Mouse (Mus musculus): Measurements from ENCODE around the gene Haus6. TPM values are rescaled to one million over a fixed set of nuclear protein-coding genes. Genes with fewer than 3 reads are reported as not detected.
"Not testable (repeated sequence)": the region's sequence is repeated elsewhere in the genome, so short reads cannot be mapped to it uniquely, and the experiment has no call there.

Haus6 gene
- polyA plus RNA-seq, 1 experiment from 2014 or later = 27.7 TPM

DNA sequence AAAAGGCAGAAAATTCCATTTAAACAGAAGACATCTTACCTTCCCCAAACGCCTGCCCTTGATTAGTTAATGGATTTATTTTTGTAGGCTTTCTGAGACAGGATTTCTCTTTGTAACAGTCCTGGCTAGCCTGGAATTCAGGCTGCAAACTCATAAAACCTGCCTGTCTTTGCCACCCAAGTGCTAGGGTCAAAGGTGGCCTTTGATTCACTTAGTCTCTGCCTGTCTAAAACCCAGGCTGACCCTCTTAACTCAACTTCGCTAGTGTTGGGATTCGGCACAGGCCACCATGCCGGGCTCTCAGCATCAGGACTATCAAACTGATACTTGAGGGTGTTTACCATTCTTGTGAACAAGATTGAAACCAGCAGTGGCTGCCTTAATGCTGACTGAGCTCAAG lies 20.0 kb upstream of the Haus6 start:
- no peaks in the 10 kb centered on the region for H3K27me3 ChIP-seq (ENCODE audit: insufficient read depth, low read length)
- no peak overlapping the region for H3K9ac ChIP-seq
- H3K4me3 ChIP-seq (ENCODE audit: low read depth, low read length) = no peak overlapping the region
- ATAC-seq (ENCODE audit: insufficient read depth) (no peak), DNase-seq (no peak)
- H3K4me1 ChIP-seq (ENCODE audit: insufficient read depth) = no peaks in the 10 kb centered on the region
- H3K4me2 ChIP-seq = no peak overlapping the region
- no peak overlapping the region for H3K27ac ChIP-seq (ENCODE audit: low read depth)
- no peak for TF ChIP-seq CTCF (IDR thresholded peaks at IDR 0.05; ENCODE audit: low read depth)
- no peaks in the 10 kb centered on the region for H3K36me3 ChIP-seq (ENCODE audit: insufficient read depth)
- no peaks in the 10 kb centered on the region for H3K9me3 ChIP-seq (ENCODE audit: low read depth, low read length)
- 18% methylated on average over 4 of the region's 4 CpGs for WGBS

DNA sequence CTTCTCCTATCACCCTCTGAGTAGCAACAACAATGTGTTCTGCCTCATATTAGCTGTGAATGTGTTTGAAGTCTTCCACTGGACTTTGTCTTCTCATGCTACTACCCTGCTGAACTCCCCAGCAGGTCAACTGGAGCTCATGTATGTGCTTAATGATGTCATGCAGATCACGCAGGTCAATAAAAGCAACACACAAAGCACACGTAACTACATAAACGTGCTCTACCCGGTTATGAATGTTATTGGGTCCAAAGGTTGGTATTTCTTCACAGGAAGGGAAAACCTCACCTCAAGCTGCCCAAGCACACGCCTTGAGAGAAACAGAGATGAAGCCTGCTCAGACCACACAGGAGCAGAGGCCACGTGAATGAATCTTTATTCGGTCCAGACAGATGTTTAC lies 14.6 kb upstream of the Haus6 start:
- H3K36me3 ChIP-seq (ENCODE audit: insufficient read depth); H3K27ac ChIP-seq (ENCODE audit: low read depth); H3K9me3 ChIP-seq (ENCODE audit: low read depth, low read length); H3K9ac ChIP-seq; DNase-seq; H3K4me3 ChIP-seq (ENCODE audit: low read depth, low read length); H3K27me3 ChIP-seq (ENCODE audit: insufficient read depth, low read length); H3K4me2 ChIP-seq; H3K4me1 ChIP-seq (ENCODE audit: insufficient read depth); ATAC-seq (ENCODE audit: insufficient read depth): not testable (repeated sequence)
- WGBS = 92% methylated on average over 7 of the region's 7 CpGs

DNA sequence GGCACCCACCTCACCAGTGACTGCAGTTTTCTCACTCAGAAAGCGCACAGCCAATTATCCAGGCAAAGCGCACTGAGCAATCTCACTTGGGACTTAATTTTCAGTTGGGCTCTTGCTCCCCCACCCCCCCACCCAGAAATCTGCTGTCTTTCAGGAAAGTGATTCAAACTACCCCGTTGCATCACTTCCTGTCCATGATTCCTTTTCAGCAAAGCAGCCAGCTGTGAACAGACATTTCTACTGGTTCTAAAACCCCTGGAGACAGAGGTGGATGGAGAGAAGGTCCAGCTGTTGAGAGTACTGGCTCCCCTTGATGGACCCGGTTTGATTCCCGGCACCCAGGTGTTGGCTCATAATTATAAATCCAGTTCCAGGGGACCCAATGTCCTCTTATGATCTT lies 13.6 kb upstream of the Haus6 start:
- Histone ChIP-seq H3K27me3 (ENCODE audit: insufficient read depth, low read length) (no peaks in the 10 kb centered on the region), H3K9ac (no peak overlapping the region), H3K9me3 (ENCODE audit: low read depth, low read length) (no peaks in the 10 kb centered on the region), H3K4me1 (ENCODE audit: insufficient read depth) (no peaks in the 10 kb centered on the region), H3K4me2 (no peak overlapping the region), H3K36me3 (ENCODE audit: insufficient read depth) (no peaks in the 10 kb centered on the region), H3K4me3 (ENCODE audit: low read depth, low read length) (no peak overlapping the region), H3K27ac (ENCODE audit: low read depth) (no peak overlapping the region)
- ATAC-seq (ENCODE audit: insufficient read depth) (no peak), DNase-seq (peak; percentile 38)
- WGBS = 66% methylated on average over 5 of the region's 5 CpGs
- no peak for TF ChIP-seq CTCF (IDR thresholded peaks at IDR 0.05; ENCODE audit: low read depth)

- WGBS = 86% methylated on average over 1 of the region's 1 CpGs
- DNase-seq; H3K9ac ChIP-seq; H3K4me2 ChIP-seq; H3K9me3 ChIP-seq (ENCODE audit: low read depth, low read length); H3K4me3 ChIP-seq (ENCODE audit: low read depth, low read length); H3K27ac ChIP-seq (ENCODE audit: low read depth); H3K27me3 ChIP-seq (ENCODE audit: insufficient read depth, low read length); ATAC-seq (ENCODE audit: insufficient read depth); H3K36me3 ChIP-seq (ENCODE audit: insufficient read depth); H3K4me1 ChIP-seq (ENCODE audit: insufficient read depth): not testable (repeated sequence)
These were observed 10.7 kb upstream of the Haus6 start for GRCm38 (mm10) chr4:86622532-86622931.

DNA sequence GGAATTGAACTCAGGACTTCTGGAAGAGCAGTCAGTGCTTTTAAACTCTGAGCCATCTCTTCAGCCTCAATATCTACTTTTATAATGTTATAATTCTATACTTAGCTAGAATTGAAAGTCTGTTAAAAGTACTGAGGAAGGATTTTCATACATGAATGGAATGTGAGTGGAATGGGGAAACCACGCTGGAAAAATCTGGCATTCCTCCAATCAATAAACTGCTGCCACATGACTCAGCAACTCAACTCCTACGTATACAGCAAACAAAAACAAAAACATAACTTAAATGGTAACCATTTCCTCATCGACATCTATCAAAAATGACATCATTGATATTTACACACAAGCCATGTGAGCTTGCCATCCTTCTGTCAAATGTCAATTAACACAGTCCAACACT lies 10.3 kb upstream of the Haus6 start:
- no peak for ATAC-seq (ENCODE audit: insufficient read depth)
- Histone ChIP-seq H3K9me3 (ENCODE audit: low read depth, low read length) (no peaks in the 10 kb centered on the region), H3K27ac (ENCODE audit: low read depth) (no peak overlapping the region), H3K36me3 (ENCODE audit: insufficient read depth) (no peaks in the 10 kb centered on the region), H3K4me2 (no peak overlapping the region), H3K27me3 (ENCODE audit: insufficient read depth, low read length) (no peaks in the 10 kb centered on the region), H3K9ac (no peak overlapping the region), H3K4me3 (ENCODE audit: low read depth, low read length) (no peak overlapping the region), H3K4me1 (ENCODE audit: insufficient read depth) (no peaks in the 10 kb centered on the region)
- peak; percentile 39 for DNase-seq
- WGBS = 53% methylated on average over 3 of the region's 3 CpGs
- TF ChIP-seq CTCF (IDR thresholded peaks at IDR 0.05; ENCODE audit: low read depth) = no peak

- Histone ChIP-seq H3K27ac (ENCODE audit: low read depth) (no peak overlapping the region), H3K9me3 (ENCODE audit: low read depth, low read length) (no peaks in the 10 kb centered on the region), H3K4me2 (no peak overlapping the region), H3K4me3 (ENCODE audit: low read depth, low read length) (no peak overlapping the region), H3K36me3 (ENCODE audit: insufficient read depth) (no peaks in the 10 kb centered on the region), H3K27me3 (ENCODE audit: insufficient read depth, low read length) (no peaks in the 10 kb centered on the region), H3K9ac (no peak overlapping the region), H3K4me1 (ENCODE audit: insufficient read depth) (no peaks in the 10 kb centered on the region)
- ATAC-seq (ENCODE audit: insufficient read depth) (no peak), DNase-seq (no peak)
- WGBS = 65% methylated on average over 2 of the region's 2 CpGs
- TF ChIP-seq CTCF (IDR thresholded peaks at IDR 0.05; ENCODE audit: low read depth) = no peak
These were observed 8.7 kb upstream of the Haus6 start for GRCm38 (mm10) chr4:86620506-86620905.

GRCm38 (mm10) chr4:86612289-86612620 lies 400 bp upstream of the Haus6 start:
- H3K4me2 ChIP-seq = peak overlapping the region; percentile 65
- H3K4me1 ChIP-seq (ENCODE audit: insufficient read depth) = peaks cover 4% of the 10 kb centered on the region; the same call in 1 of the 2 replicates
- TF ChIP-seq CTCF (IDR thresholded peaks at IDR 0.05; ENCODE audit: low read depth) = no peak
- peak overlapping the region; percentile 51 for H3K27ac ChIP-seq (ENCODE audit: low read depth)
- WGBS = 25% methylated on average over 8 of the region's 8 CpGs
- H3K9me3 ChIP-seq (ENCODE audit: low read depth, low read length) = no peaks in the 10 kb centered on the region
- peak overlapping the region; percentile 86 for H3K4me3 ChIP-seq (ENCODE audit: low read depth, low read length)
- H3K27me3 ChIP-seq (ENCODE audit: insufficient read depth, low read length) = no peaks in the 10 kb centered on the region
- no peak; the same call in 1 of the 2 replicates for ATAC-seq (ENCODE audit: insufficient read depth)
- H3K36me3 ChIP-seq (ENCODE audit: insufficient read depth) = peaks cover 4% of the 10 kb centered on the region
- DNase-seq = no peak
- H3K9ac ChIP-seq = peak overlapping the region; percentile 54

- no peaks in the 10 kb centered on the region for H3K9me3 ChIP-seq (ENCODE audit: low read depth, low read length)
- ATAC-seq (ENCODE audit: insufficient read depth) (no peak), DNase-seq (no peak)
- no peak overlapping the region for H3K9ac ChIP-seq
- no peak overlapping the region for H3K27ac ChIP-seq (ENCODE audit: low read depth)
- no peaks in the 10 kb centered on the region for H3K27me3 ChIP-seq (ENCODE audit: insufficient read depth, low read length)
- TF ChIP-seq CTCF (IDR thresholded peaks at IDR 0.05; ENCODE audit: low read depth) = no peak
- H3K4me3 ChIP-seq (ENCODE audit: low read depth, low read length) = no peak overlapping the region
- 93% methylated on average over 2 of the region's 2 CpGs for WGBS
- no peak overlapping the region for H3K4me2 ChIP-seq
- no peaks in the 10 kb centered on the region for H3K4me1 ChIP-seq (ENCODE audit: insufficient read depth)
- peaks cover 46% of the 10 kb centered on the region for H3K36me3 ChIP-seq (ENCODE audit: insufficient read depth)
These were observed 20.6 kb downstream of the Haus6 start for GRCm38 (mm10) chr4:86591304-86591703.
